Mouse (Mus musculus): ENCODE data around the gene Mfsd5.

DNA sequence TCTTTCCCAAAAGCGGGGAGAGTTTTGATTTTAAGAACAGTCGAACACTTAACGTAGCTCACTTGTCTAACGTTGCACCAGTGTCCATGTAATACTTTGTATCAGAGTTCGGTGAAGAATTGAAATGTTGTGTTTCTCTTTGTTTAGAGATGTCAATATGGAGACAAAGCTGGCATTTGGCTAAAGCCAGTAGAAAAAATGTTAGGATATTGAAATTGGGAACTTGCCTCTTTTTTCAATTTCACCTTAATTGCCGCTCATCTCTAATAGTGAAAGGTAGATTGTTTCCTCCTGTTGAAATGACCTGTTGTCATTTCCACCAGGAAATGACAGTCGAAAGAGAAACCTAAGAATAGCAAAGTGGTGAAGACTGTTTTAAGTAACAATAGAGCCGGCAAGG, 47.6 kb downstream of the Mfsd5 start:
- TF ChIP-seq CTCF (IDR thresholded peaks at IDR 0.05) (no peak), EP300 (IDR thresholded peaks at IDR 0.05) (no peak)
